16 mouse cellular contexts compared by ENCODE assay signal in genomic region chr13:99040171-99040570, GRCm38 (mm10). TPM values are rescaled to one million over a fixed set of nuclear protein-coding genes. Genes with fewer than 3 reads are reported as not detected.
"Had no signal": no experiment of that assay in that cellular context is flagged by ENCODE, and none has a peak within 500 bp of the region (broad histone marks: within the 10 kb centered on the region; RNA-seq: fewer than 3 reads in every experiment).

No protein-coding gene starts in this region.

- H3K4me2 ChIP-seq: kidney, embryonic 15.5 days; liver, embryonic 12.5 days; lung, embryonic 14.5 days; midbrain, embryonic 12.5 days; neural tube, embryonic 13.5 days had no signal

- H3K4me1 ChIP-seq: liver, embryonic 12.5 days; midbrain, embryonic 12.5 days; neural tube, embryonic 13.5 days had no signal

- H3K9me3 ChIP-seq: kidney, embryonic 15.5 days; limb, embryonic 10.5 days; liver, embryonic 12.5 days; neural tube, embryonic 13.5 days had no signal

- H3K36me3 ChIP-seq: kidney, embryonic 15.5 days; limb, embryonic 10.5 days; liver, embryonic 12.5 days; midbrain, embryonic 12.5 days; neural tube, embryonic 13.5 days had no signal

- H3K4me3 ChIP-seq: kidney, embryonic 15.5 days; left cerebral cortex, adult 2 months; limb, embryonic 10.5 days; liver, embryonic 12.5 days; midbrain, embryonic 12.5 days; neural tube, embryonic 13.5 days had no signal

- DNase-seq: kidney, postnatal 25 days; lung, embryonic 14.5 days; lung, postnatal 14 days; right cerebral cortex, postnatal 25 days; thymus, postnatal 4 days had no signal

- ATAC-seq: liver, embryonic 12.5 days; midbrain, embryonic 16.5 days had no signal

- H3K27me3 ChIP-seq: kidney, embryonic 15.5 days; liver, embryonic 12.5 days; neural tube, embryonic 13.5 days had no signal

- H3K9ac ChIP-seq: kidney, embryonic 15.5 days; liver, embryonic 12.5 days; lung, embryonic 14.5 days; midbrain, embryonic 12.5 days; neural tube, embryonic 13.5 days had no signal

- H3K27ac ChIP-seq: kidney, embryonic 15.5 days; left cerebral cortex, adult 2 months; limb, embryonic 10.5 days; liver, embryonic 12.5 days; midbrain, embryonic 12.5 days; neural tube, embryonic 13.5 days; stomach, postnatal 0 days had no signal

RNA-seq across cellular contexts. Expression of gene 1700024P04Rik, which starts 55.8 kb away (rescaled TPM):
- polyA plus RNA-seq: kidney, embryonic 15.5 days; limb, embryonic 10.5 days; limb, embryonic 14.5 days; liver, embryonic 12.5 days; liver, embryonic 16.5 days; lung, embryonic 14.5 days; midbrain, embryonic 12.5 days; midbrain, embryonic 16.5 days; neural tube, embryonic 13.5 days; small intestine, adult 2 months; stomach, postnatal 0 days had no signal
